Mouse (Mus musculus): ENCODE measurements at regions not wholly inside any gene's neighbourhood (a gene's known extent, or its start where the extent isn't known, plus 50 kb on each side); places are given as distances from the start of the nearest gene placed in this dataset.

- in situ Hi-C loops (cut with MboI, MseI): no loop called here
Measured at GRCm38 (mm10) chr15:5414401-5414800, 170.4 kb upstream of the Ptger4 start.

GRCm38 (mm10) chr15:5416031-5416430, 172.0 kb upstream of the Ptger4 start:
- in situ Hi-C loops (cut with MboI, MseI): no loop called here

GRCm38 (mm10) chr15:5426641-5427040, 182.7 kb upstream of the Ptger4 start:
- in situ Hi-C loops (cut with MboI, MseI): loop anchor here (5.0 kb wide), 1 partner anchor 69 kb away; no protein-coding TSS in a partner anchor

- in situ Hi-C loops (cut with MboI, MseI): loop anchor here (5.0 kb wide), 1 partner anchor 70 kb away; no protein-coding TSS in a partner anchor
Measured at GRCm38 (mm10) chr15:5427319-5428048, 183.5 kb upstream of the Ptger4 start.

- in situ Hi-C loops (cut with MboI, MseI): no loop called here
Measured at GRCm38 (mm10) chr15:5432018-5432417, 188.0 kb upstream of the Ptger4 start.

- in situ Hi-C loops (cut with MboI, MseI): no loop called here
Measured at GRCm38 (mm10) chr15:5437020-5437419, 193.0 kb upstream of the Ptger4 start.

- in situ Hi-C loops (cut with MboI, MseI): loop anchor here (5.0 kb wide), 1 partner anchor 66 kb away; no protein-coding TSS in a partner anchor
Measured at GRCm38 (mm10) chr15:5446040-5446755, 202.2 kb upstream of the Ptger4 start.

GRCm38 (mm10) chr15:5446756-5447314, 202.8 kb upstream of the Ptger4 start:
- in situ Hi-C loops (cut with MboI, MseI): loop anchor here (5.0 kb wide), 1 partner anchor 65 kb away; no protein-coding TSS in a partner anchor

- in situ Hi-C loops (cut with MboI, MseI): loop anchor here (5.0 kb wide), 1 partner anchor 64 kb away; no protein-coding TSS in a partner anchor
Measured at GRCm38 (mm10) chr15:5447707-5448496, 203.9 kb upstream of the Ptger4 start.

GRCm38 (mm10) chr15:5459083-5459482, 215.1 kb upstream of the Ptger4 start:
- in situ Hi-C loops (cut with MboI, MseI): no loop called here

GRCm38 (mm10) chr15:5459580-5459979, 215.6 kb upstream of the Ptger4 start:
- in situ Hi-C loops (cut with MboI, MseI): no loop called here

DNA sequence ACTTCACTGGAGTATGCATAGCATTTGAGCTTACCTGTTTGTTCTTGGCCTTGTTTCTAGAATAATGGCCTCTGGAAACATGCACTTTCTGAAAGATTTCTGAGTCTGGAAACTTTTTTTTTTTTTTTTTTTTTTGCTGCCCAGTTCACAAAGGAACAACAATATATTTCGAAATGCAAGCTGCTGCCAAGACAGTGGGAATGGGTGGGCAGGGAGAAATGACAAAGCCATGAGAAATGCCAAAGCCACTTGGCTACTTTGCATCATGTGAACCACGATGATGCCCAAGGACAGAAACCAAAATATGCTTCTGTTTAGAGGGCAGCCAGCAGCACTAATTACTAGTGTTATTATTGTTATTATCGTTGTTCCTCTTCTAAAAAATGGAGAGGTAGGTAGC, 218.7 kb upstream of the Ptger4 start:
- in situ Hi-C loops (cut with MboI, MseI): no loop called here

DNA sequence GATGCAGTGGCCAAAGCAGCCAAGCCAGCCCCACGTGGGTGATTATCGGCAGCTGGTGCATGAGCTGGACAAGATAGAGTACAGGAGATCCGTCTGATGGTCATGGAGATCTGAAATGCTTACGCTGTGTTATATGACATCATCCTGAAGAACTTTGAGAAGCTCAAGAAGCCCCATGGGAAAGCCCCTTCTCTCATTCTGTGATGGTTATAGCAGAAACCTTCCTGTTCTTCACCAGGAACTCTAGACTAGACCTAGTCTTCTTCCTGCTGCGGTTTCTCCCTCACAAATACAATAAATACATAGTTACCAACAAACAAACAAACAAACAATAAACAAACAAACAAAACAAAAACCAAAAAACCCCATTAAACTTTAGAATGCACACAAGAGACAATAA, 220.7 kb upstream of the Ptger4 start:
- in situ Hi-C loops (cut with MboI, MseI): no loop called here

- in situ Hi-C loops (cut with MboI, MseI): no loop called here
Measured at GRCm38 (mm10) chr15:5468535-5469073, 224.6 kb upstream of the Ptger4 start.

- in situ Hi-C loops (cut with MboI, MseI): no loop called here
Measured at GRCm38 (mm10) chr15:5475389-5475995, 231.5 kb upstream of the Ptger4 start.

GRCm38 (mm10) chr15:5493286-5493685, 249.3 kb upstream of the Ptger4 start:
- in situ Hi-C loops (cut with MboI, MseI): no loop called here

- in situ Hi-C loops (cut with MboI, MseI): no loop called here
Measured at GRCm38 (mm10) chr15:5495187-5495849, 251.3 kb upstream of the Ptger4 start.

DNA sequence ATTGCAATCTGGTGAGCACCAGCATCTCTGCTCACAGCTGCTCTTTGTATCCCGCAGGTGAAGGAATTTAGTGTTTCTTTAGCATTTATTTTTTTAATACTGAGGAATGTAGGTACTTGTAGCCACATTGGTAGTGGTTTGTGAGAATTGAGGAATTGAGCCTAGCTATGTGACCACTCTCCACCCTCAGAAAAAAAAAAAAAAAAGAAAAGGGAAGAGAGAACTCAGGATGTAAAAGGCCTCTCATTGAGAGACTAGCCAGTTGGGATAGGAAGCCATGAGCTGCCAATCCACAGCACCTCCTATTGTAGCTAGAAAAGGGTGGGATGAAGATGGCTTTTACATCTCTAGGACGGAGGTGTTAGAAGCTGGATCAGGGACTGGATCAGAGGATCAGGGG, 252.0 kb upstream of the Ptger4 start:
- in situ Hi-C loops (cut with MboI, MseI): no loop called here

DNA sequence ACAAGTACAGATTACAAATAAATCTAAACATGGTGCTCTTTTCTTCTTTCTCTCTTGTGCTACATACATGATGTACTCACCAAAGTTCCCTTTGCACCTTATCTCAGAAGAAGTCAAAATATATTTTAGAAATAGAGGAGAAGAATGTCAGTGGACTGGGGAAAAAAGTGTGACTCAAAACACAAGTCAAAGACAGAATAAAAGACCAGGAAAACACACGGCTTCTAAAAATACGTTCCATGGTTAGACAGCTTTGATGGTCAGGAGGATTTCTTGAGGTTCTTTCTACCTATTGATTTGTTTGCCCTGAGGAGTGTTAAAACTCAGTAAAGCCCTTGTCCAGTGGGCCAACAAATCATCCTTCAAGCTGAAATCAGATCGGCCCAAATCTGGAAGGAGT, 260.5 kb upstream of the Ptger4 start:
- in situ Hi-C loops (cut with MboI, MseI): no loop called here

DNA sequence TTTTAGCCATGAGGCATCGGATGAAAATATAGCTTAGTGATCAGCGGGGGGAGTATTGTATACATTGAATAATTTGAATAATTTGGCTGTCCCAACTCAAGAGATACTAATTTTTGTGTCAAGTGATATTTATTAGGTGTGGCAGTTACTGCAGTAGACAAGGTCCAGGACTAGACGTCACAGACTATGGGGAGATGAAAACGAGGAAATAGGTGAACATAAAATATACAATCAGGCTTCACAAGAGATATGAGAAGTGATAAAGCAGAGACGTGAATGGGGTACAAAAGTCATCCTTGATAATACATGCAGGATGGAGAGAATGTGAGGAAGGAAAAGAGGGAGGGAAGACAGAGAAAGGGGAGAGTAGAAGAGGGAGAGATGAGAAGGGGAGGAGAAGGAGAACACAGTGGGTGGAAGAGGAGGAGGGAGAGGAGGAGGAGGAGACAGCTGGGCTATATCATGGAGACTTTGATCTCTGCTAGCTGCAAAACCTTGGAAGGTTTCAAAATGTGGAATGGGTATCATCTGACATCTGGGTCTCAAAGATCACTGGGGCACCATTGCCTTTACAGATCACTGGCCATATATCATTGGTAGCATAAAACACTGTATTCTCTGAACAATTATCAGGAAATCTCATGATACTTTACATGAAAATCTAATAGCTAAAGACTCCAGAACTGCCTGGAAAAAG, 263.0 kb upstream of the Ptger4 start:
- in situ Hi-C loops (cut with MboI, MseI): no loop called here

Measured in T-helper 2 cell (primary cell).